Mouse (Mus musculus) natural killer cell, adult 2 months (primary cell): Measurements from ENCODE around the gene Tyrp1.

Source experiments
- DNase-seq, 2 experiments: peaks; one replicate each; pipeline ENCODE4 v3.0.0; 2022; ENCODE audit warnings: low spot score in 2 of 2

Tyrp1 gene

GRCm38 (mm10) chr4:80834050-80834449 is at the start of gene Tyrp1:
Gene Tyrp1, plus strand, starts transcription at chr4:80834123.
- no peak for DNase-seq

- DNase-seq: no peak
Observed at GRCm38 (mm10) chr4:80788339-80788738, 45.6 kb upstream of the Tyrp1 start.

GRCm38 (mm10) chr4:80819511-80819910 is 14.4 kb upstream of the Tyrp1 start:
- DNase-seq: no peak

- DNase-seq: no peak
Observed at GRCm38 (mm10) chr4:80821945-80822344, 12.0 kb upstream of the Tyrp1 start.

GRCm38 (mm10) chr4:80828232-80828631 is 5.7 kb upstream of the Tyrp1 start:
- DNase-seq: no peak

GRCm38 (mm10) chr4:80839317-80839716 is 5.4 kb downstream of the Tyrp1 start:
- DNase-seq: no peak

- DNase-seq: no peak
Observed at GRCm38 (mm10) chr4:80841980-80842379, 8.1 kb downstream of the Tyrp1 start.

- no peak for DNase-seq
Observed at GRCm38 (mm10) chr4:80843752-80844151, 9.8 kb downstream of the Tyrp1 start.

GRCm38 (mm10) chr4:80846052-80846451 is 12.1 kb downstream of the Tyrp1 start:
- DNase-seq: no peak

- no peak for DNase-seq
Observed at GRCm38 (mm10) chr4:80852590-80853425, 18.9 kb downstream of the Tyrp1 start.

GRCm38 (mm10) chr4:80855495-80855894 is 21.6 kb downstream of the Tyrp1 start:
- DNase-seq: no peak

- DNase-seq: no peak
Observed at GRCm38 (mm10) chr4:80862962-80863361, 29.0 kb downstream of the Tyrp1 start.

GRCm38 (mm10) chr4:80863906-80864305 is 30.0 kb downstream of the Tyrp1 start:
- no peak for DNase-seq

- no peak for DNase-seq
Observed at GRCm38 (mm10) chr4:80864511-80864922, 30.6 kb downstream of the Tyrp1 start.

- DNase-seq: no peak
Observed at GRCm38 (mm10) chr4:80866065-80866464, 32.1 kb downstream of the Tyrp1 start.

- no peak for DNase-seq
Observed at GRCm38 (mm10) chr4:80869598-80869997, 35.7 kb downstream of the Tyrp1 start.

GRCm38 (mm10) chr4:80872847-80873644 is 39.1 kb downstream of the Tyrp1 start:
- no peak for DNase-seq

- no peak for DNase-seq
Observed at GRCm38 (mm10) chr4:80874121-80874859, 40.4 kb downstream of the Tyrp1 start.

GRCm38 (mm10) chr4:80875055-80875454 is 41.1 kb downstream of the Tyrp1 start:
- no peak for DNase-seq

GRCm38 (mm10) chr4:80881996-80882599 is 48.2 kb downstream of the Tyrp1 start:
- no peak for DNase-seq

- DNase-seq: no peak
Observed at GRCm38 (mm10) chr4:80886631-80887030, 52.7 kb downstream of the Tyrp1 start.

GRCm38 (mm10) chr4:80891004-80891403 is 57.1 kb downstream of the Tyrp1 start:
- DNase-seq: no peak
